9 mouse cellular contexts compared by ENCODE assay signal in genomic region chr12:109749256-109749655, GRCm38 (mm10).
DNase-seq lines count a peak whose midpoint lies in the region; ATAC-seq lines count a peak whose summit lies in the region.
"Had no signal": no experiment of that assay in that cellular context is flagged by ENCODE, and none has a peak within 500 bp of the region (broad histone marks: within the 10 kb centered on the region; RNA-seq: fewer than 3 reads in every experiment).

No protein-coding gene starts in this region.

- no peaks in the 10 kb centered on the region for H3K9me3 ChIP-seq in heart, embryonic 11.5 days (replicated peaks; ENCODE audit: control insufficient read depth, low read length)
- no peaks in the 10 kb centered on the region for H3K9me3 ChIP-seq in hindbrain, embryonic 12.5 days (replicated peaks)
- no peaks in the 10 kb centered on the region for H3K9me3 ChIP-seq in midbrain, embryonic 10.5 days (replicated peaks)

- H3K27me3 ChIP-seq in heart, embryonic 11.5 days (ENCODE audit: control insufficient read depth, insufficient read depth, low read length) = no peaks in the 10 kb centered on the region
- H3K27me3 ChIP-seq in hindbrain, embryonic 12.5 days = no peaks in the 10 kb centered on the region
- H3K27me3 ChIP-seq in midbrain, embryonic 10.5 days (ENCODE audit: low read depth, poor library complexity, severe bottlenecking) = peaks cover 16% of the 10 kb centered on the region; the same call in 1 of the 2 replicates

- H3K4me2 ChIP-seq in heart, embryonic 11.5 days = peak overlapping the region; percentile 53
- H3K4me2 ChIP-seq in hindbrain, embryonic 12.5 days (replicated peaks) = peak overlapping the region; percentile 38

- ATAC-seq in heart, embryonic 11.5 days (replicated peaks; ENCODE audit: insufficient number of reproducible peaks, low FRiP score, low TSS enrichment) = no peak
- ATAC-seq in hindbrain, embryonic 12.5 days (ENCODE audit: low FRiP score) = no peak
- no peak for ATAC-seq in cerebellum, adult (ENCODE audit: insufficient number of reproducible peaks, low FRiP score, low TSS enrichment)
- ATAC-seq in megakaryocyte-erythroid progenitor cell, adult 5-6 weeks (replicated peaks; ENCODE audit: low FRiP score, low TSS enrichment, poor library complexity, severe bottlenecking) = no peak

- H3K36me3 ChIP-seq in heart, embryonic 11.5 days (ENCODE audit: control insufficient read depth, insufficient read depth, low read length) = no peaks in the 10 kb centered on the region
- peaks cover 5% of the 10 kb centered on the region; the same call in 1 of the 2 replicates for H3K36me3 ChIP-seq in hindbrain, embryonic 12.5 days
- peaks cover 33% of the 10 kb centered on the region for H3K36me3 ChIP-seq in midbrain, embryonic 10.5 days

- peak overlapping the region; percentile 10; the same call in 1 of the 2 replicates for H3K4me3 ChIP-seq in heart, embryonic 11.5 days (ENCODE audit: low read depth, low read length)
- no peak overlapping the region for H3K4me3 ChIP-seq in hindbrain, embryonic 12.5 days
- H3K4me3 ChIP-seq in midbrain, embryonic 10.5 days = peak overlapping the region; percentile 46

- DNase-seq in heart, postnatal 25 days (ENCODE audit: low spot score) = no peak
- DNase-seq in MN1 (ENCODE audit: low spot score) = peak; percentile 6
- no peak for DNase-seq in midbrain, embryonic 10.5 days (ENCODE audit: low spot score)
- no peak for DNase-seq in gastrocnemius, postnatal 4 days (ENCODE audit: low spot score in 2 of 2)

- no peak overlapping the region for H3K27ac ChIP-seq in heart, embryonic 11.5 days (ENCODE audit: low read depth, low read length)
- peak overlapping the region; percentile 86 for H3K27ac ChIP-seq in hindbrain, embryonic 12.5 days
- H3K27ac ChIP-seq in midbrain, embryonic 10.5 days (replicated peaks) = peak overlapping the region; percentile 83
- H3K27ac ChIP-seq: macrophage had no signal

- no peak overlapping the region for H3K9ac ChIP-seq in heart, embryonic 11.5 days (ENCODE audit: low read depth, low read length)
- H3K9ac ChIP-seq in hindbrain, embryonic 12.5 days = no peak overlapping the region

- H3K4me1 ChIP-seq in heart, embryonic 11.5 days (ENCODE audit: control insufficient read depth, insufficient read depth, low read length) = peaks cover 13% of the 10 kb centered on the region
- H3K4me1 ChIP-seq in hindbrain, embryonic 12.5 days = peaks cover 57% of the 10 kb centered on the region
- H3K4me1 ChIP-seq in midbrain, embryonic 10.5 days = peaks cover 49% of the 10 kb centered on the region

- intact Hi-C loops in heart, postnatal 25 days (cut with DNase I) = no loop called here

- 43% methylated on average over 2 of the region's 2 CpGs for WGBS in heart, embryonic 11.5 days (ENCODE audit: insufficient replicate concordance)
- 40% methylated on average over 2 of the region's 2 CpGs for WGBS in hindbrain, embryonic 12.5 days
- 51% methylated on average over 2 of the region's 2 CpGs for WGBS in midbrain, embryonic 10.5 days
